Mouse (Mus musculus) G1E (cell line): ENCODE results near the gene Actn4.

Experiments used
- CTCF ChIP-seq: IDR thresholded peaks from 2 replicates; pipeline ENCODE4 v1.5.1; 2012; ENCODE audit warnings: low read depth, low read length, inconsistent platforms, mixed read lengths
- GATA1 ChIP-seq: IDR thresholded peaks from 2 replicates; pipeline ENCODE4 v1.6.1; 2012; ENCODE audit warnings: borderline replicate concordance, low read length, inconsistent platforms, mixed read lengths
- GATA2 ChIP-seq: IDR thresholded peaks from 2 replicates; pipeline ENCODE4 v1.6.1; 2012; ENCODE audit warnings: low read depth, low read length, inconsistent platforms, borderline replicate concordance
- POLR2AphosphoS5 ChIP-seq: IDR thresholded peaks from 2 replicates; pipeline ENCODE4 v1.6.1; 2012; ENCODE audit warnings: low read depth, low read length, inconsistent platforms; ENCODE audit not compliant: insufficient replicate concordance
- TAL1 ChIP-seq: conservative IDR thresholded peaks from 2 replicates; pipeline ENCODE4 v1.6.1; 2012; ENCODE audit warnings: low read depth, low read length, inconsistent platforms, mixed read lengths

GRCm38 (mm10) chr7:28901311-28902125 is 60.6 kb downstream of the Actn4 start:
- no peak for TF ChIP-seq CTCF
- TF ChIP-seq TAL1, result no peak
- no peak for TF ChIP-seq GATA1
- no peak for TF ChIP-seq POLR2AphosphoS5
- TF ChIP-seq GATA2, result no peak
